Mouse (Mus musculus) spleen, postnatal 14 days (tissue): ENCODE data around the gene Zbtb7a.

ENCODE experiments used
- DNase-seq, 2 experiments: peaks; one replicate each; pipeline ENCODE4 v3.0.0; 2021 to 2022; ENCODE audit warnings: low spot score in 2 of 2

The Zbtb7a gene

DNA sequence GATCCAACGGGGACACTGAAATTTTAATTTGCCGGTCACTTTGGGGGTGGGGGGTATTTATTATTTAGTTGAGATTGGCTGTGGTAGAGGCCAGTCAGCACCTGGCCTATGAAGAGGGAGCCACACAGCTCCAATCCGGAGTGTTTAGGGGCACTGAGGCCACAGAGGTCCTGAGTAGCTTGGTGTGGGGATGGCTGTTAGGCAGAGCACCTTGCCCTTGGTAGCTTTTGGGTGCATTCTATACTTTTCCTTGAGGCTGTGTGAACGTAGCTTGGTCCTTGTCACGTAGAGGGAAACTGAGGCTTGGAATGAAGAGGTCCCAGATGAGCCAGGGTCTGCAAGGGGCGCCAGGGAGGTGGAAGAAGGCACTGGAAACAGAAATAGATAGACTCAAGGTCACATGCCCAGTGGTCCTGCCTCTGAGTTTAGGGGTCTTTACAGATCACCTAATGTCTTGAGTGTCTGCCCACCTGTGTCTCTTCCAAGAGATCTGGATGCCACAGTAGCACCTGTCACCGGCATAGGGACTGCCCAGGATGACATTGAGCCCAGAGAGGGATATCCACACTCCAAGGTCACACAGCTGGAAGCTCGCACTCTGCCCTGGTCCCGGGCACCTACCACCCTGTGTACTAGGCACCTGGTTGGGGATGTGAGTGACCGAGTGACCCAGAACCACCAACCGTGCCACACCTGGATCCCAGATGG, 4.0 kb downstream of the Zbtb7a start:
- DNase-seq: no peak

DNA sequence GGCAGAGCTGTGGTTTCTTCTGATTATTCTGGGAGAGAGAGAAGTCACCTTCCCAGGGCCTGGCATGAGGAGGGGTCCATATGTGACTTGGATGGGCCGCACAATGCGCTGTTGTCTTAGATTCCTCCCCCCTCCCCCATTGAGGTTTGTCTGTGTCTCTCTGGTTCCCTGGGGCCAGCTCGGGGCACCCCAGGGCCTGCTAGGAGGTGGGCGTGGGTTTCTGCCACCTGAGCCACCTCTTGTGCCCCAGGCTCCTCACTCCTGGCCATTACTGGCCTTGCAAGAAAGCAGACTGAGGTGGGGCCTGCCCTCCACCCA, 4.5 kb downstream of the Zbtb7a start:
- no peak for DNase-seq

DNA sequence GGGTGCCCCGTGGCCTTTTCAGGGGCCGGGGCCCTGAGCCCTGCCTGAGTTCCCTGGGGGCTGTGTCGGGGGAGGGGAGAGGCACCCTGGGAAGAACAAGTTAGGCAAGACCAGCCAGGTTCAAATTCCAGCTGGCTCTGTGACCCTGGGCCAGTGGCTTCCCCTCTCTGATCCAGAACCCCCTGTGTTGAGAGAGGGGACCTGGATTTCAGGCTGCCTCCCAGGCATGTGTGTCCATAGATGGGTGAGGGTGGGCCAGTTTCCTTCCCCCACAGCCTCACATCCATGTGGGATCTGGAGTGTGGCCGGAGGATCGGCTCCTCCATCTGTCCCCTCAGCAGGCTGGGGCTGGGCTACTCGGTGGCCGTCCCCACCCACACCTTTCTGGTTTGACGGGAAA, 5.0 kb downstream of the Zbtb7a start:
- no peak for DNase-seq

DNA sequence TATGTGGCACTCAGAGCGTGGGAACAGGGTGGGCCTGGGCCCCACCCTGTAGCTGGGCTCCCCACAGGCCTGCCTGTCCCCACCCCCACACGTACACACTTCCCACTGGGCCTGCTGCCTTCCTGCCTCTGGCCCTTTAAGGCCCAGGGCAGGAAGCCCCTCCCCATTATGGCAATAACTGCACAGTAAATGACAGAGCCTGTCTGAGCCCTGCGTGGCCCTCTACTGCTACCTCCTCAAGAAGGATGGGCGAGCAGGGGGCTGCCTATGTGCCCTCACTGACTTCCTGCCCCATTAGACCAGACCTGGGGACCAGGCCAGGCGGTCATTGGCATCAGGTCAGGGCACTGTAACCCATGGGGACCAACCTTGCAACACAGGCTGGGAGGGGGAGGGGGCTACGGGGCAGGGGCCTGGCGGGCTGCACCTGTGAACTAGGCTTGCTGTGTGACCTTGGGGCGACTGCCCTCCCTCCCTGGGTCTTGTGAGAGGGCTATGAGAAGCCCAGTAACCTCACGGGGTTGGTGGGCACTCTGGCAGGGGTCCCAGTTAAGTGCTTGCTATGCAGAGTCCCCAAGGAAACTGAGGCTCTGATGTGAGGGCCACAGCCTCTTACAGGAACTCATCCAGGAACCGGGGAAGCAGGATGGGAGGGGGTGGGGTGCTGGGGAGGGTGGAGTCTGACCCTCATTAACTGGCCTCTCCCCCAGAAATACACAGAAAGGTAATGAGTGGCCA, 5.9 kb downstream of the Zbtb7a start:
- DNase-seq: no peak

DNA sequence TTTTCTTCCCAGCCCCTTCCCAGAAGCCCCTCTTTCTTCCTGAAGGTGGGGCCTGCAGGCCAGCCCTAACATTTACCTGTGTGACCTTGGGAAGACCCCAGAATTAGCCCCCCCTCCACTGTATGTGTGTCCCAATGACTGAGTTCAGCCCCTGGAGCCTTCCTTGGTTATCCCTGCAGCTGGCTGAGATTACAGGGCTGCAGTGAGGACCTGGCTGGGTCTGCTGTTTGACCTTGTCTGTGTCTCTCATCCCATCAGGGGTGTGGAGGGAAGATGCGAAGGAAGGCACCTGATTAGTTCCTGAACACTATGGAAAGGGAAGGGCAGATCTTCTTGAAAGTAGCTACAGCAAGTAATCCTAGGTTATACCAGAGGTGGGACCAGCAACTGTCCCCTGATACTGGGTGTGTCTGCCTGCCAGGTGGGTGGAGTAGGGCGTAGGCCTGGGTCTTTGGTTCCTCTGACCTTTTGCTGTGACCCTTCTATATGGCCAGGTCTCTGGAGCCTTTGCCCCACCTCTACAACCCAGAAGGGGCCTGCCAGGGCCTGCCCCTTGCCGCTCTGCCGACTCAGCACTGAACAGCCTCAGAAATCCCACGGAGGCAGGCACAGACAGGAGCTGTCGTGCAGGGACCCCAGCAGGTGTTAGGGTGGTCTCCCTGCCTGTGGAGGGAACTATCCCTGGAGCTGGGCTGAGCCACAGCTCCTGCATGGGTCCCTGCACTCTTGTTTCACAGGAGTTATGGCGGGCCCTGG, 6.6 kb downstream of the Zbtb7a start:
- DNase-seq: no peak

DNA sequence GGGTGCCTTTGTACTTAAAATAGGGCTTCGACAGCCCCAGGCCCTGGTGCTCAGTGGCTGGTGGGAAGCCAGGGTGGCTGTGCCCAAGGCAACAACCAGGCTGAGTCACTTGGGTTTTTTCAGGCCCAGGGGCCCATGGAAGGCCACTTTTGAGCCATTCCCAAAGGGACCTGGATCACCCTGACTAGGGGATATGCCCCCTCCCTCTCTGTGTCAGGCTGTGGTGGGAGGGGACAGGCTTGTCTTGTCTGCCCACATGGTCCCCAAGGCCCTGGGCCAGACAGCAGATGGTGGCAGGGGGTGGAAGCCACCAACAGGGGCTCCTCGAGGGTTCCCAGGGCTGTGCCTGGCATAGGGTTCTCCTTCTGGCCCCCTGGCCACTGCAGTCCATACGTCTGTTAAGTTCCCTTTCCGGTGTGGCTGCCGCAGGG, 7.5 kb downstream of the Zbtb7a start:
- DNase-seq: no peak

DNA sequence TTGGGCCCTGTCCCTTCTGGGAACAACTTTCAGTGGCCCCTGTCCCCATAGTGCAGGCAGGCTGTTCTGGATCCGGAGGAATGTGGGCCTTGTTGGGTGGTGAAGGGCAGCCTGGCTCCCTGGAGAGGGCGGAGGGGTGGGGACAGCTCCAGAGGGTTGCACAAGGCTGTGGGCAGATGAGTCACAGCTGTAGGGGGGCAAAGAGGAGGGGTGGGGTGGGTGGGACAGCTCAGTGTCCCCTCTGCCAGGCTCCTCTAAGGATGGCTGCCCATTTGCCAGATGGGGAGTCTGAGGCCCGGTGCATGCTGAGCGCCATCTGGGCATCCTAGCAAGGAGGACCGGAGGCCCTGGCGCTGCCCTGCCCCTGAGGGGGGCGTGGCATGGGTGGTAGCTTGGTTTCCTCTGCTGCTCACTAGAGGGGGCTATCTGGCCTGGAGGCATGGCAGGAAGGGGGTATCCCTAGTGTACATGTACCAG, 8.2 kb downstream of the Zbtb7a start:
- DNase-seq: no peak

DNA sequence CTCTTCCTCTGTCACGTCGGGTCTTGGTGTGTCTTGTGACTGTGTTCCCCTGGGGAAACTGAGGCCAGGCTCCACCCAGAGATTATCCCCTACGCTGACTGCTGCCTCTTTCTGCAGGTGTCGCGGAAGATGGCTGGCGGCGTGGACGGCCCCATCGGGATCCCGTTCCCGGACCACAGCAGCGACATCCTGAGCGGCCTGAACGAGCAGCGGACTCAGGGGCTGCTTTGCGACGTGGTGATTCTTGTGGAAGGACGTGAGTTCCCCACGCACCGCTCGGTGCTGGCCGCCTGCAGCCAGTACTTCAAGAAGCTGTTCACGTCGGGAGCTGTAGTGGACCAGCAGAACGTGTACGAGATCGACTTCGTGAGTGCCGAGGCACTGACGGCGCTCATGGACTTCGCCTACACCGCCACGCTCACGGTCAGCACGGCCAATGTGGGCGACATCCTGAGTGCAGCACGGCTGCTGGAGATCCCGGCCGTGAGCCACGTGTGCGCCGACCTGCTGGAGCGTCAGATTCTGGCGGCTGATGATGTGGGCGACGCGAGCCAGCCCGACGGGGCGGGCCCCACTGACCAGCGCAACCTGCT, 8.9 kb downstream of the Zbtb7a start:
- DNase-seq: no peak

DNA sequence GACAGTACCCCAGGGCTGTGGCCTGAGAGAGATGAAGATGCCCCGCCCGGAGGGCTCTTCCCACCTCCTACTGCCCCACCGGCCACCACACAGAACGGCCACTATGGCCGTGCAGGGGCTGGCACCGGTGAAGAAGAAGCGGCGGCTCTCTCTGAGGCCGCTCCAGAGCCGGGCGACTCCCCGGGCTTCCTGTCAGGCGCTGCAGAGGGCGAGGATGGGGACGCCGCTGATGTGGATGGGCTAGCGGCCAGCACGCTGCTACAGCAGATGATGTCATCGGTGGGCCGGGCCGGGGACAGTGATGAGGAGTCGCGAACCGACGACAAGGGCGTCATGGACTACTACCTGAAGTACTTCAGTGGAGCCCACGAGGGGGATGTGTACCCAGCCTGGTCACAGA, 9.6 kb downstream of the Zbtb7a start:
- no peak for DNase-seq

DNA sequence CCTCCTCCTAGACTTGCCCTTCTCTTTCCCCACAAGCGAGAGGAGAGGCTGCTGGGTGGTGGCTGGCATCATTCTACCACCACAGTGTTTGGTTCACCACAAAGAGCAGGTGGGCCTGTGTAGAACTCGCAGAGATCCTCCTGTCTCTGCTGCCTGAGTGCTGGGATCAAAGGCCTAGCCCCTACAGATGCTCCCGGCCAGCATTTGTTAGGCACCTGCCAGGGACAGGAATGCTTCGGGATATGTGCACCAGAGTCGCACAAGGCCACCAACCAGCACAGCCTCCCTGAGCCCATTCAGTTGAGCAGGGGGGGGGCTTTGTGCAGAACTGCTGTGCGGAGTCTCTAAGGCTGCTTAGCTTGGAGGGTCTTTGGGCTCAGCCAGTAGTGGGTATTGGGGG, 10.3 kb downstream of the Zbtb7a start:
- no peak for DNase-seq

DNA sequence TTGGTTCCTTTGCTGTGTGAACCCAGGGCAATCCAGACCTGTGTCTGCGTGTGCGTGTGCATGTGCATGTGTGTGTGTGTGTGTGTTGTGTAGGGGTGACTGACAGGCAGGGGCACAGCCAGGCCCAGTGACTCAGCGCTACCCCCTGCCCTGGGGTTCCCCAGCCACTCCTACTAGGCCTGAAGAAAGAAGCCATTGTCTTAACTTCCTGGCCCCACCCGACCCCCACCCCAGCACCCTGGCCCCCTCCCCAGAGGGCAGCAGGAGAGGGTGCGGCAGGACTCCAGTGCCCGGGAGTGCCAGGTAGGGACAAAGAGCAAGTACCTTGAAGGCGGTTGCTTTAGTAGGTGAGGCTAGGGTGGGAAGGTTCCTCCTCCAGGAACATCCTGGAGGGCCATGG, 10.8 kb downstream of the Zbtb7a start:
- DNase-seq: no peak

DNA sequence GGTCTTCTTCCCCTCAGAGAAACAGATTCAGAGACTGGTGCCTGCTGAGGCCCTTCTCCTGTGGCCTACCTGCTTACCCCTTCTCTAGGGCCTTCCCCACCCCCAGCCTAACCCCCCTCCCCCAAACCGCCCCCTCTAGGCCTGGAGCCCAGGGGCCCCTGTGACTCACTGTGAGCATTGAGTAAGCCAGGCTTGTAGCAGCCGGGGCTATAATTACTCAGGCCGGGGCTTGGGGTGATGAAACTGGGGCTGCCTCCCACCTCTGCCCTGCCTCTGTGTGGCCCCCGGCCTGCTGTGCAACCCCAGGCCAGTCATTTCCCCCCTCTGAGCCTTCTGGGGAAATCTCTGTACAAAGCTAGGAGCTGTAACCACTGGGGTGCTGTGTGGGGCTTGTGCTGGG, 11.3 kb downstream of the Zbtb7a start:
- no peak for DNase-seq

DNA sequence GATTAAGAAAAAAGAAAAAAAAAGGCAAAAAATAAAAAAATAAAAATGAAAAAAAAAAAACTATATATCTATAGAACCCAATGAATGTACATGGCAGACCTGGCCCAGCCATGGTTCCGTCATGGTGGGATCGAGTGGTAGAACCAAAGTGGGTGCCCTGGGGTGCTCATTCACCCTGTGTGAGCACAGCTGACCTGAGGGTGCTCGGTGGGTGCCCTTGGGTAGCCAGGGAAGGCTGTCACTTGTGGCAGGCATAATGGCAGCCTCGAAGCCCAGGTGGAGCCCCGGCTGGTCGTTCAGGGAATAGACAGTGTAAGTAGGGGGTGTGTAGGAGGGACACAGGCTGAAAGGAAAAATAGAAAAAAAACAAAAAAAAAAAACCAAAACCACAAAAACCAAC, 16.2 kb downstream of the Zbtb7a start:
- DNase-seq: no peak

DNA sequence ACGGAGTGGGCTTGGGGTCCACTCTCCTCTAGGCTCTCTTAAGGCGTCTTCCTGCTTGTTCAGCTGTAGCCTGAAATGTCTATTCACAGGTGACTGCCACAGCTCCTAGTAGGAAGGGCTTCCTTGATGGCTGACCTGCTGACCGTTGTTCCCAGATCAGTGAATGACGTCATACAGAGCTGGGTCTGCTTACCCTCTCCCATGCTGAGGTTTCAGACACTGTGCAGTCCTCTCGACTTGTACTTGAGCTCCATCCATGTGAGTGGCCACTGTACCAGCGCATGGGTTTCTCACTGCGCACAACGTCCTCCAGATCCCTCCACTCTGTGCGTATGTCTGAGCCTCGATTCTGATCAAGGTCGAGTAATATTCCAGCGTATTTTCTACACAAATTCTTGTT, 17.6 kb downstream of the Zbtb7a start:
- DNase-seq: no peak

DNA sequence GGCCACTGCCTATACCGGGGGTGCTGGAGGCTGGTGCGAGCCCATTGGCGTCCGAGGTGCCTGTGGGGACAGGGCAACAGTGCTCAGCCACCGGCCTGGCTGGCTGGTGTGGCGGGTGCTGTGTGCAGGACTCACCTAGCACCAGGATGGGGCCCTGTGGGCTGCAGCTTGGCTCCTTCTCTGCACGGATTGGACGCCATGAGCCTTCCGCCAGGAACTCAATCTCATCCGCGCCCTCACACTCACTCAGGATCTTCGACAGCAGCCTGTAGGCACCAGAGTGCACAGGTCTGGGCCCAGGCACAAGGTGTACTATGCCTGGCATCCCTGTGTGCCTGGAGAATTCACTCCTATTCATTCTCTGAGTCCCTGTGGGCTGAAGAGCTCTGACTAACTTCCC, 19.3 kb downstream of the Zbtb7a start:
- DNase-seq: no peak

DNA sequence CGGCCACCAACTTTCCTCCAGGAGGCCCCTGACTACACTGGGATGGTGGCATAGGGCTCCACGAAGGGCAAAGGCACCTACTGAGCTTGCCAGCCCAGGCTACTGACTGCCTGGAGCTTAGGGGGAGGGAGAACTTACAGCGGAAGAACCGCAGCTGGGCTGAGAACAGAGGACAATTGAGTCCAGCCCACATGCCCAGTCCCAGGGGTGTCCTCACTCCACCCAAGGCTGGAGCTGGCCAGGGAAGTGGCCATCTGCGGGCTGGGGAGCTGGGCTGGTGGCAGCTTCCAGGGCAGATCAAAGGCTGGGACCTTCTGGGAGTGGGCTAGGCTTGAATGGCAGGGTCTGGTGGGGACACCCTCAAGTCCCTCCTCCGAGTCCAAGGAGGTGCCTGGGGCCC, 19.7 kb downstream of the Zbtb7a start:
- no peak for DNase-seq

DNA sequence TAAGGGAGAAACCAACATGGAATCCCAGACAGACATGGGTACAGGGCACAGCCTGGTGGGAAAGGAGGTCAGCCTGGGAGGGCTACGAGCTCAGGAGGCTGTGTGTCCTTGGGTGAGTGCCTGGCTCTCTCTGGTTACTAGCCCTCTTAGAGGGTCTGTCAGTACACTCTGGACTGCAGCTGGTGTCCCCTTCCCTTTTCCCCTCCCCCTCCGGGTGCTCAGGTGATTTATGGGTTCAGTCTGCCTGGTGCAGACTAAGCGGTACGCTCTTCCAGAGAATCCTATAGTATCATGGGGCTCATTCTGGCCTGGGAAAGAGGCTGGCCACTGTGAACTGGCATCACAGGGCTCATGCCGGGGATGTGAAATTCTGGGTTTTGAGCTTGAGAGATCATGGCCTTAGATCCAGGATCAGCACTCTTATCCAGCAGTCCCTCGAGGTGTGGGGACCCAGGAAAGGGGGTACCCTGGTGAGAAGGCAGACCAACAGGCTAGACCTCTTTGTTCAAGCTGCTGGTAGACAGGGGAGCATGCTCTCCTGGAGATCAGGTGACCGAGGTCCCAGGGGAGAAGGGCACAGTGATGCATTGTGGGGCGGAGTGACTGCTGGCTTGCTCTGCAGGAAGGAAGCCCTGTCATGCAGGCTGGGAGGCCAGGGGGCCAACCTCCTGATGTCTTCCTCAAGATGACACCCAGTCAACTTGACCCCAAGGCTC, 26.7 kb downstream of the Zbtb7a start:
- peak; percentile 58 to 75 for DNase-seq

DNA sequence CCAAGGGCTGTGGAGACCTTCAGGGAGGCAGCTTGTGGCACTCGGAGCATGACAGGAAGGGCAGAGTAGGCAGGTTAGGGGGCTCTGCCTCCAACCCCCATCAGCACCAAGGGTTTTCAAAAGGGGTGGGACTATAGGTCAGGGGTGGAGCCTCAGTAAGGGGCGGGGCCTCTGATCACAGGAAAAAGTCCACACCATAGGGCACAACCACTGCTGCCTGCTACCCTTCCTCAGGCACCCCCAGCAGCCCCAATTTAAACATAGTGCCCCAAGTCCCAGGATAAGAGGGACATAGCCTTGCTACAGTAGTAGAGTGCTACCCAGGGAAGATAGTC, 27.3 kb downstream of the Zbtb7a start:
- peak in 1 of 2 experiments; percentile 47 for DNase-seq

DNA sequence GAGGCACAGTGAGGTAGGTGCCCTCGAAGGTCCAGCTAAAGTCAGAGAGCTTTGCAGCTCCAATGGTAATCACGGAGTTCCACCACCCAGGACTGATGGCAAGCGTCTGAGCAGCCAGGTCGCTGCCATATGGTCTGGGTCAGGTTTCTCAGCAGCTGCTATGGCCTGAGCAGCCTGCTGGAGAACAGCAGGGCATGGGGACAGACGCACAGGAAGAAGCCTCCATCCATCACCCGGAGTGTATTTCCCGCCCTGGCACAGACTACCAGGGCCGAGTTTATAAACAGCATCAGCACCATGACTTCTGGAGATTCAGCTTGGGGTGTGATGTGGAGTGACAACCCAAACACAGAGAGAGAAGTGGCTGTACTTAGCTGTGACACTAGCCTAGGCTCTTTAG, 30.1 kb downstream of the Zbtb7a start:
- no peak for DNase-seq

DNA sequence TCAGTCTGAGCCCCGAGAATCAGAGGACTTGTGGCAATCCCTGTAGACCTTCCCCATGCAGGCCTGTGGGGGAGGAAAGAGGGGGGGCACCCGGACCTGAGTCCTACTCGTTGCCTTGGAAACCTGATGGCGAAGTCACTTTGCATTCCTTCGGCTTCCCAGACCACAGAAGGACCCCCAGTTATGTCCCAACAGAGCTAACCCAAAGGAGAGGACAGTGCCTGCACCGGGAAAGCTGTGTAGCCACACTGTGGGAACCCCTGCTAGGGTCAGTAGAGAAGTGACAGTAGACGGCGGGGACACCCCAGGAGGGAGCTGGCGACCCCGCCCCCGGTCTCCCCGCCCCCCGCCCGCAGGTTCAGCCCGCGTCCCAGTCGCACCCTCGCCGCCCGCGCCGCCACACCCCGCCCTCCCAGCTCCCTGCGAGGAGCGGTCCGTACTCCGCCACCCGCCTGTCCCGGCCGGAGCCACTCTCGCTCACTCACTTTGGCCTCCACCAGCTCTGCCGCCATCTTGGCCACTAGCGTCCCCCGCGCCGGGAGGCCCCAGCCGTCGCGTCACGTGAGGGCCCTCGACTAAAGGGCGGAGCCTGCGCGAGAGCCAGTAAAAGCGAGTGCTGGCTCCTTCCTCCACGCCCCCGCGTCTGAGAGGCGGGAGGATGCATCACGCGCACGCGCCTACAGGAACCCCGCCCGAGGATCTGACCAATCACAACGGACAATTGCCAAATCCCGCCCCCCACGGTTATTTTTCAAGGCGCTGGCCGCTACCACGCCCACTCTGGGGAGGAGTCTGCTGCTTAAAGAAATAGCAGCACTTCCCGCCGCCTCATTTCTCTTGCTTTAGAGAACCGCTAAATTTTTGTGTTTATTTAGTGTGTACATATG, 32.4 kb downstream of the Zbtb7a start, which contains the start of gene Pias4:
Pias4 (minus strand) TSS at position 724 of the 887 bp plus-strand sequence.
- peak; percentile 100 for DNase-seq

DNA sequence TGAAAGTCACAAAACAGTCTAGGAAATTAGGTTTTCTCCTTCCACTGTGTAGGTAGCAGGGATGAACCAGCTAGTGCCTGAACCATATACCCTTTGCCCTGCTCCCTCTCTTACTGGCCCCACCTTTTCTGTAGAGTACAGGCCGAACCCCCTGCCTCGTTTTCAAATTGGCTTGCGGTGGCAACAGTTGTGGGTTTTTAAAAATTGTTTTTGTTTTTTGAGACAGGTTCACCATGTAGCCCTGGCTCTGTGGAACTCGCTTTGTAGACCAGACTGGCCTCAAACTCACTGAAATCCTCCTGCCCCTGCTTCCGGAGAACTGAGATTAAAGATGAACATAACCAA, 33.0 kb downstream of the Zbtb7a start:
- peak in 1 of 2 experiments; percentile 40 for DNase-seq
